Mouse (Mus musculus) embryonic facial prominence, embryonic 11.5 days (tissue): Measurements from ENCODE around the gene Cd164l2. TPM values are rescaled to one million over a fixed set of nuclear protein-coding genes. Genes with fewer than 3 reads are reported as not detected.

Experiments used
- ATAC-seq: fragments of 200-750 bp; cut with Nextera tagmentation; replicated peaks from 2 replicates; pipeline ENCODE4 v1.8.0; 2017; ENCODE audit warnings: low read depth; ENCODE audit not compliant: insufficient number of reproducible peaks, low FRiP score, low TSS enrichment
- DNase-seq: peaks from one replicate; pipeline ENCODE4 v3.0.0-alpha.2; 2015; ENCODE audit warnings: low spot score
- H3K27ac ChIP-seq: fragments of 300-500 bp; sonication (generic); replicated peaks from 2 replicates; pipeline ENCODE4 v1.5.1; 2014; ENCODE audit warnings: mild to moderate bottlenecking, low read depth, low read length, control low read depth
- H3K27me3 ChIP-seq: fragments of 300-500 bp; sonication (generic); 2 replicates; pipeline ENCODE4 v1.6.1; 2014; ENCODE audit warnings: mild to moderate bottlenecking, low read length, moderate library complexity, mixed read lengths; ENCODE audit not compliant: control insufficient read depth, insufficient read depth
- H3K36me3 ChIP-seq: fragments of 300-500 bp; sonication (generic); replicated peaks from 2 replicates; pipeline ENCODE4 v1.6.1; 2014; ENCODE audit warnings: low read depth, mild to moderate bottlenecking, low read length, moderate library complexity, mixed read lengths; ENCODE audit not compliant: control insufficient read depth, insufficient read depth
- H3K4me1 ChIP-seq: fragments of 300-500 bp; sonication (generic); 2 replicates; pipeline ENCODE4 v1.6.1; 2014; ENCODE audit warnings: low read length, mixed read lengths; ENCODE audit not compliant: control insufficient read depth, insufficient read depth
- H3K4me2 ChIP-seq: fragments of 300-500 bp; sonication (generic); 2 replicates; pipeline ENCODE4 v1.6.1; 2014; ENCODE audit warnings: low read depth, mild to moderate bottlenecking, control low read depth, low read length, moderate library complexity
- H3K4me3 ChIP-seq: fragments of 300-500 bp; sonication (generic); 2 replicates; pipeline ENCODE4 v1.5.1; 2014; ENCODE audit warnings: low read depth, low read length, control low read depth
- H3K9ac ChIP-seq: fragments of 300-500 bp; sonication (generic); replicated peaks from 2 replicates; pipeline ENCODE4 v1.6.1; 2014; ENCODE audit warnings: mild to moderate bottlenecking, control low read depth, low read length
- H3K9me3 ChIP-seq: fragments of 300-500 bp; sonication (generic); replicated peaks from 2 replicates; pipeline ENCODE4 v1.6.1; 2016; ENCODE audit warnings: mild to moderate bottlenecking, low read length, inconsistent platforms, mixed read lengths; ENCODE audit not compliant: control insufficient read depth
- WGBS: fragments of 180-500 bp; shearing (Covaris S2); extraction: QIAGEN DNeasy Blood & Tissue Kit; methylation state at CpG from one replicate; pipeline ENCODE4 v1.1.7; 2014; 5-methylcytosine and 5-hydroxymethylcytosine counted together
- polyA plus RNA-seq: library from polyadenylated mRNA; unstranded; fragments of >200 nt; fragmentation: Nextera tagmentation; extraction: Ambion mirVana; gene quantifications from 2 replicates; pipeline ENCODE4 v1.2.1, GENCODE M21; 2014

Cd164l2 gene
- polyA plus RNA-seq, 1 experiment from 2014 or later: 2.0 TPM

DNA sequence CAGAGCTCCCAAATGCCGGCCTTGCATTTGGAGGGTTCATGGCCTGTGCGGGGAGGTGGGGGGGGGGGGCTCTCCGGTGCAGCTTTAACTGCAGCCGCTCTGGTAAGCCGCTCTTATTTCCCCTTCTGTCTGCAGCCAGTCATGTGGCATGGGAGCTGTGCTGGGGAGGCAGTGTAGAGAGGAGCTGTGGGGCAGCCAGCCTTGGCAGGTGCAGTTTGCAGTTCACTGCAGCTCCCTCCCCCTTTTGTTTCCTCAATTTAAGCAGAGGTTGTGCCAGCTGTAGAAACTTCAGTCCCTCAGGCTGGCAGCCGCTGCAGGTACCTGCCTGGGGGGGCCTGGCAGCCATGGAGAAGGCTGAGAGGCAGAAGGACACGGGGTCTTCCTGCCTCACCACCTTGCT is 15.1 kb upstream of the Cd164l2 start:
- Histone ChIP-seq H3K4me1 (peaks cover 26% of the 10 kb centered on the region), H3K27ac (peak overlapping the region; percentile 56; the same call in 1 of the 2 replicates), H3K27me3 (no peaks in the 10 kb centered on the region), H3K36me3 (peaks cover 13% of the 10 kb centered on the region), H3K4me3 (no peak overlapping the region), H3K9me3 (no peaks in the 10 kb centered on the region), H3K4me2 (no peak overlapping the region; the same call in 1 of the 2 replicates), H3K9ac (peak overlapping the region; percentile 41; the same call in 1 of the 2 replicates)
- no peak for DNase-seq
- no peak for ATAC-seq
- 37% methylated on average over 7 of the region's 7 CpGs for WGBS

DNA sequence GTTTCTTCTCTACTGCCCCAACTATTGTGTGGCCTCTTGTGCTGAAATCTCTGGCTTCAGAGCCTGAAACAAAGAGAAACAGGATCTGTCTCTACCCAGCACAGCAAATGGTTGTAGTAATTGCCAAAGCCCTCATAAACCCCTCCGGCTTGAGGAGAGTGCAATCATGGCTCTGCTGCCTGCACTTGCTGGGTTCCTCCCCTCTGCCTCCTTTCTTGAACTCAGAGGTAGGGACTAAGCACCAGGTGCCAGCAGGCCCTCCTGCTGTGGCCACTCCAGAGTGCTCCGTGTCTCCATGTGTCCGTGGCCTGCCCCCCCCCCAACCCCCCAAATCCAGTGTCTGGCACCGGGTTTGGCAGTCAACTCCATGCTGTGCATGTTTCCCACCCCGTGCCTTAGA is 14.6 kb upstream of the Cd164l2 start:
- H3K4me1 ChIP-seq: peaks cover 26% of the 10 kb centered on the region
- no peaks in the 10 kb centered on the region for H3K27me3 ChIP-seq
- DNase-seq: no peak
- 21% methylated on average over 5 of the region's 5 CpGs for WGBS
- H3K36me3 ChIP-seq: peaks cover 13% of the 10 kb centered on the region
- H3K9me3 ChIP-seq: no peaks in the 10 kb centered on the region
- H3K9ac ChIP-seq: no peak overlapping the region; the same call in 1 of the 2 replicates
- H3K27ac ChIP-seq: peak overlapping the region; percentile 56
- ATAC-seq: no peak
- H3K4me3 ChIP-seq: no peak overlapping the region
- peak overlapping the region; percentile 7; the same call in 1 of the 2 replicates for H3K4me2 ChIP-seq

DNA sequence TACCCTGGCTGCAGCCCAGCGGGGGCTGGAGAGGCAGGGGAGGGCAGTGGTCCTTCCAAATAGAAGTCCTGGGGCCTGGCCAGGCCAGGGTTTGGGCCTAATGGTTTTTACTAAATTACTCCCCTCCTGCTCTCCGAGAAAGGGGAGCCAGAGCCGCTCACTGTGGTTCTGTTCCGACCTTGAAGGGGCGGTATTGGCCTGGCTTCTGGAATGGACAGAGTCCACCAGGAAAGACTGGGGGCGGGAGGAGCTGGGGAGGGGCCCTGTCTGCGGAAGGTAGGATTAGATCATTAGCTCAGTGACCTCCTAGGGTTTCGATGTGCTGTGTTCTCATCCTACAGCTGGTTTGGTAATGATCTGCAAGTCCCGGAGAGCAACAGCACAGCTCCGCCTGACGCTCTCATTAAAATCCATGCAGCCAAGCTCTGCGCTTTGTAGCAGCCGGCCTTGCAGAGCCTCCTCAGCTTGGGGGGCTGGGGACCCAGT is 14.1 kb upstream of the Cd164l2 start:
- no peaks in the 10 kb centered on the region for H3K27me3 ChIP-seq
- no peak overlapping the region for H3K9ac ChIP-seq
- no peak for ATAC-seq
- WGBS: 15% methylated on average over 13 of the region's 13 CpGs
- H3K27ac ChIP-seq: peak overlapping the region; percentile 56
- peak; percentile 43 for DNase-seq
- H3K4me3 ChIP-seq: no peak overlapping the region
- peaks cover 26% of the 10 kb centered on the region for H3K4me1 ChIP-seq
- peaks cover 9% of the 10 kb centered on the region for H3K36me3 ChIP-seq
- H3K9me3 ChIP-seq: no peaks in the 10 kb centered on the region
- peak overlapping the region; percentile 7; the same call in 1 of the 2 replicates for H3K4me2 ChIP-seq

DNA sequence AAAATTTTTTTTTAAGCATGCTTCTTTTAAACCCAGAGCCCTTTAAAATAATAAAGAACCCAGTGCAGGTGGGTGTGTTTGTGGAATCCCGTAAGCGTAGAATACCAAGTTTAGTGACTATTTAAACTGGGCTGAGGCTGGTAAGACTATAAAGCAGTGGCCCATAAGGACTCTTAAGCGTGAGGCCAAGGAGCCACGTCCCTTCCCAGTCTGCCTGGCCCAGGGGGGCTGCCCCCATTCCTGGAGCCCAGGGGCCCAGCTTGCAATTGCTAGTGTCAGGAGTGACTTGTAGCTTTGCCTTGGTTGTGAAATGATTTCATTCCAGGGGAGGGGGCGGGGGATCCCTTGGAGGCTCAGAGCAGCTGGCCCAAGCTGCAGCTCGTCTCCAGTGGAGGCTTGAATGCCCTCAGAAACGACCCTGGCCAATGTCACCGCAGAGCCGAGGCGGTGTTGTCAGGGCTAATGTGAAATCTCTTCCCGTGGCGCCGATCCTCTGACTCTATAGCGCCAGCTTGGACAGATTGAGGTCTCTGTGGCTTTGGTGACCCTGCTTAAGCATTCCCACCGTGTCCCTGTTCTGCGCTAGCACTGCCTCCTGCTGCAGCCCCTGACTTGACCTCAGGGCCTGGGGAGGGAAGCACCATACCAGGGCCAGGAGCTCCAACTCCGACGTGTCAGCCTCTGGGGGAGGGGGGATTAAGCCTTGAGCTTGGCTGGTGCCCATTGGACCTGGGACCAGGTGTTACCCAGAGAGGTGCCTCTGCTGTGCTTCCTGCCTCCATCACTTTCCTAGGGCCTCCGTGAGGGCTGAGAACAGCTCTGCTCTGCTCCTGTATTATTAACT is 13.4 kb upstream of the Cd164l2 start:
- no peak overlapping the region for H3K27ac ChIP-seq
- H3K4me2 ChIP-seq: no peak overlapping the region
- H3K4me3 ChIP-seq: no peak overlapping the region
- peak overlapping the region; percentile 18; the same call in 1 of the 2 replicates for H3K9ac ChIP-seq
- 19% methylated on average over 19 of the region's 19 CpGs for WGBS
- H3K36me3 ChIP-seq: peaks cover 6% of the 10 kb centered on the region; the same call in 1 of the 2 replicates
- no peak for ATAC-seq
- no peaks in the 10 kb centered on the region for H3K27me3 ChIP-seq
- peaks cover 26% of the 10 kb centered on the region for H3K4me1 ChIP-seq
- peak; percentile 46 for DNase-seq
- H3K9me3 ChIP-seq: no peaks in the 10 kb centered on the region

DNA sequence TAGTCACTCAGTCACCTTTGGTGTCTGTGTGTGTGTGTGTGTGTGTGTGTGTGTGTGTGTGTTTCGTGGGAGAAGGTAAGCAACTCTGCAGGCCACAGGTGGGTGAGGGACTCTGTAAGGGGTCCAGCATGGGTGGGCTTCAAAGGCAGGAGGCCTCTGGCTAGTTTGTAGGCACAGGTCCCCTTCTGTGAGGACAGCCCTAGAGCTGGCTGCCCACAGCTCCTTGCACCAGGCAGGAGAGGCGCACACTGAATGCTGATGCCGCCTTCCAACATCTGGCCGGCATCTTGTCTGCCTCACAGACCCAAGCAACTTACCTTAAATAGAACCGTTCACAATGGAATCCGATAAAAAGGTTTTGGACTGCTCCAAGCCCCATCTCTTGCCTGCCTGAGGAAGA is 12.2 kb upstream of the Cd164l2 start:
- Histone ChIP-seq H3K4me2 (no peak overlapping the region), H3K27me3 (no peaks in the 10 kb centered on the region), H3K4me1 (peaks cover 26% of the 10 kb centered on the region), H3K27ac (no peak overlapping the region), H3K36me3 (peaks cover 3% of the 10 kb centered on the region; the same call in 1 of the 2 replicates), H3K9ac (no peak overlapping the region; the same call in 1 of the 2 replicates), H3K9me3 (no peaks in the 10 kb centered on the region), H3K4me3 (no peak overlapping the region)
- no peak for DNase-seq
- WGBS: 54% methylated on average over 6 of the region's 6 CpGs
- ATAC-seq: no peak

DNA sequence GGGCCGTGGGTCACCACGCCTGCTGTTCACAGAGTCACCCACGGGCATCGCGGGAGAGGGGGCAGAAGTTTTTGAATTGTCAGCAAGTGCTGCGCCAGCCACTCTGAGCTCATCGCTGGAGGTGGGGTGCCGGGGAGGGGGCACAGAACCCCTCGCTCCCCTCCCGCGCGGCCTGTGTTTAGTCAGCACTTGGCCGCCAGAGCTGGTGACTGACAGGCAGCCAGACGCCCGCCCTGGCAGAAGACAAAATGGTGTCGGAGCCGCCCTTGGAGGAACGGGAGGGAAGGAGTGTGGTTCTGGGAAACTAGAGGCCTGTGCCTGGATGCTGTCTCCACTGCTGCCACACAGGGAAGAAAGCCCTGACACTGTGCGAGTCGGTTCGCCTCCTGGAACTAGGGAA is 11.6 kb upstream of the Cd164l2 start:
- Histone ChIP-seq H3K4me2 (no peak overlapping the region), H3K36me3 (peaks cover 2% of the 10 kb centered on the region; the same call in 1 of the 2 replicates), H3K27me3 (no peaks in the 10 kb centered on the region), H3K4me1 (peaks cover 26% of the 10 kb centered on the region), H3K4me3 (no peak overlapping the region), H3K27ac (no peak overlapping the region), H3K9ac (no peak overlapping the region; the same call in 1 of the 2 replicates), H3K9me3 (no peaks in the 10 kb centered on the region)
- no peak for DNase-seq
- ATAC-seq: no peak
- 48% methylated on average over 20 of the region's 21 CpGs for WGBS

DNA sequence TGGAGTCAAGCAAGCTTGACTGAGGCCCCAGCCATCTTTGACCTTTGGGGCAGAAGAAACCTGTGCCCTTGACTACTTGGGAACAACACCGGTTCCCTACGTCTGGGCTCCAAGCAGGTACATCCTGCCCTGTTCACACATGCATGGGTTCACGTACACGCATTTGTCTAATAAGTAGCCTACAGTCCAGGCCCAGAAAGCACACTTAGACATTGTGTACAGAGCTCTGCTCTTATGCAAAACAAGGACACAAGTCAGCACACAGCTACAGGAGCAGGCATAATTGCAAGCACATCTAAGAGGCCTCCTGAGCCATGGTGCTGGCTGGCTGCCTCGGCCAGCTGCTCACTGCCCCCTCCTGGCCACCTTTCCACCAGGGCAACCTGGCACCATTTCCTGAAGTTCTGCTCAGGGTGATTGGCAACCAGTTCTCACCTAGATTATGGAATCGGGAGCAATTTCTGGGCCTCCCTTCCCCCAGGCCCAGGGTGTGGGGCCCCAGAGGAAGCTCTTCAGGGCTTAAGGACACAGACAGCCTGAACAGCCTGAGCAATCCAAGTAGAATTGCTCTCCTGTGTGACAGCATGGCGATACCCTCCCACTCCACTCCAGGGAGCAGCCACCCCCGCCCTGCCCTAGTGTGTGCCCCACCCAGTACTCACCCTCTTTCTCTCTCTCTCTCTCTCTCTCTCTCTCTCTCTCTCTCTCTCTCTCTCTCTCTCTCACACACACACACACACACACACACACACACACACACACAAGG is 10.7 kb upstream of the Cd164l2 start:
- H3K27ac ChIP-seq: no peak overlapping the region

More for the DNA sequence above, 10.7 kb upstream of the Cd164l2 start:
- H3K4me1 ChIP-seq: peaks cover 26% of the 10 kb centered on the region
- no peaks in the 10 kb centered on the region for H3K27me3 ChIP-seq
- DNase-seq: peak; percentile 56
- H3K9ac ChIP-seq: no peak overlapping the region
- no peaks in the 10 kb centered on the region for H3K9me3 ChIP-seq
- no peak overlapping the region for H3K4me2 ChIP-seq
- no peaks in the 10 kb centered on the region; the same call in 1 of the 2 replicates for H3K36me3 ChIP-seq
- H3K4me3 ChIP-seq: no peak overlapping the region
- 72% methylated on average over 8 of the region's 8 CpGs for WGBS
- no peak for ATAC-seq
